Mouse (Mus musculus) frontal cortex, postnatal 10 days (tissue): ENCODE results near the gene Pycard.
"Not testable (repeated sequence)": the region's sequence is repeated elsewhere in the genome, so short reads cannot be mapped to it uniquely, and the experiment has no call there.

Source experiments
- DNase-seq, 2 experiments: peaks; one replicate each; pipeline ENCODE4 v3.0.0; 2022; ENCODE audit warnings: low spot score in 2 of 2, mixed read lengths in 1 of 2

The Pycard gene

GRCm38 (mm10) chr7:128003688-128004087, 10.0 kb upstream of the Pycard start, which contains the start of gene Trim72:
TSS of gene Trim72 (plus strand) at chr7:128003949.
- no peak for DNase-seq

GRCm38 (mm10) chr7:128003098-128003497, 9.4 kb upstream of the Pycard start:
- no peak for DNase-seq

GRCm38 (mm10) chr7:128000068-128000950, 6.6 kb upstream of the Pycard start:
- DNase-seq = no peak

- no peak for DNase-seq
Measured at GRCm38 (mm10) chr7:127999436-127999835, 5.8 kb upstream of the Pycard start.

- DNase-seq = no peak
Measured at GRCm38 (mm10) chr7:127992488-127993340, 953 bp downstream of the Pycard start.

GRCm38 (mm10) chr7:127991643-127992487, 1.8 kb downstream of the Pycard start:
- DNase-seq = peak in 1 of 2 experiments; percentile 60

GRCm38 (mm10) chr7:127988904-127989303, 4.8 kb downstream of the Pycard start:
- DNase-seq = no peak

GRCm38 (mm10) chr7:127980606-127981005, 13.1 kb downstream of the Pycard start:
- DNase-seq = no peak

- no peak for DNase-seq
Measured at GRCm38 (mm10) chr7:127978856-127979255, 14.8 kb downstream of the Pycard start.

- DNase-seq = no peak
Measured at GRCm38 (mm10) chr7:127974413-127974930, 19.2 kb downstream of the Pycard start.

- DNase-seq = peak; percentile 67 to 70
Measured at GRCm38 (mm10) chr7:127967922-127968828, 25.5 kb downstream of the Pycard start.

- peak; percentile 91 to 94 for DNase-seq
Measured at GRCm38 (mm10) chr7:127967004-127967921, 26.4 kb downstream of the Pycard start, which contains the start of gene Fus. TSS of gene Fus (plus strand) at chr7:127967457.

GRCm38 (mm10) chr7:127966371-127966918, 27.2 kb downstream of the Pycard start:
- DNase-seq = no peak

GRCm38 (mm10) chr7:127959364-127959763, 34.3 kb downstream of the Pycard start:
- no peak for DNase-seq

- no peak for DNase-seq
Measured at GRCm38 (mm10) chr7:127952864-127953581, 40.6 kb downstream of the Pycard start.

GRCm38 (mm10) chr7:127946470-127947023, 47.1 kb downstream of the Pycard start, which contains the start of gene Prss36:
TSS of gene Prss36 (minus strand) at chr7:127946725.
- no peak for DNase-seq

- DNase-seq = no peak
Measured at GRCm38 (mm10) chr7:127944614-127945013, 49.1 kb downstream of the Pycard start.

- DNase-seq = not testable (repeated sequence)
Measured at GRCm38 (mm10) chr7:127942097-127942496, 51.6 kb downstream of the Pycard start.
